Mouse (Mus musculus): ENCODE measurements around the gene Fam50a. TPM values are rescaled to one million over a fixed set of nuclear protein-coding genes. Genes with fewer than 3 reads are reported as not detected.
A peak's percentile ranks its signal among the peaks of the same experiment; 100 is the strongest.
"Not testable (repeated sequence)": the region's sequence is repeated elsewhere in the genome, so short reads cannot be mapped to it uniquely, and the experiment has no call there.

Fam50a gene
- polyA plus RNA-seq, 1 experiment from 2014 or later, result 68.1 TPM

GRCm38 (mm10) chrX:74330166-74330930, 17.5 kb downstream of the Fam50a start:
- WGBS, result 49% methylated on average over 2 of the region's 2 CpGs
- H3K4me3 ChIP-seq (replicated peaks), result peak overlapping the region; percentile 49
- peaks cover 34% of the 10 kb centered on the region for H3K36me3 ChIP-seq
- H3K9ac ChIP-seq (replicated peaks), result peak overlapping the region; percentile 60; the same call in 1 of the 2 replicates
- H3K27ac ChIP-seq, result no peak overlapping the region
- H3K27me3 ChIP-seq, result no peaks in the 10 kb centered on the region
- H3K9me3 ChIP-seq, result no peaks in the 10 kb centered on the region
- ATAC-seq (ENCODE audit: insufficient number of reproducible peaks, insufficient read depth, low FRiP score, low TSS enrichment, low read depth), result no peak
- H3K4me2 ChIP-seq, result peak overlapping the region; percentile 66
- H3K4me1 ChIP-seq (replicated peaks), result no peaks in the 10 kb centered on the region; the same call in none of the 2 replicates

- H3K27me3 ChIP-seq, result no peaks in the 10 kb centered on the region
- peak overlapping the region; percentile 49 for H3K4me3 ChIP-seq (replicated peaks)
- peak overlapping the region; percentile 57 for H3K4me2 ChIP-seq
- peak overlapping the region; percentile 56; the same call in 1 of the 2 replicates for H3K27ac ChIP-seq
- no peaks in the 10 kb centered on the region for H3K4me1 ChIP-seq (replicated peaks)
- no peaks in the 10 kb centered on the region for H3K9me3 ChIP-seq
- WGBS, result 25% methylated on average over 13 of the region's 13 CpGs
- ATAC-seq (ENCODE audit: insufficient number of reproducible peaks, insufficient read depth, low FRiP score, low TSS enrichment, low read depth), result no peak; the same call in 1 of the 2 replicates
- peak overlapping the region; percentile 66 for H3K9ac ChIP-seq (replicated peaks)
- H3K36me3 ChIP-seq, result no peaks in the 10 kb centered on the region
These were observed 40.0 kb downstream of the Fam50a start for GRCm38 (mm10) chrX:74352645-74353466.

- Histone ChIP-seq H3K36me3 (no peaks in the 10 kb centered on the region), H3K9ac (replicated peaks) (peak within 1 kb of the TSS; percentile 66), H3K27me3 (no peaks in the 10 kb centered on the region), H3K4me1 (replicated peaks) (no peaks in the 10 kb centered on the region), H3K4me3 (replicated peaks) (peak within 1 kb of the TSS; percentile 49), H3K9me3 (no peaks in the 10 kb centered on the region), H3K27ac (peak within 1 kb of the TSS; percentile 56; the same call in 1 of the 2 replicates), H3K4me2 (peak within 1 kb of the TSS; percentile 57)
- ATAC-seq (ENCODE audit: insufficient number of reproducible peaks, insufficient read depth, low FRiP score, low TSS enrichment, low read depth), result peak; percentile 31; the same call in 1 of the 2 replicates
- WGBS, result 10% methylated on average over 15 of the region's 22 CpGs
These were observed 40.6 kb downstream of the Fam50a start, which contains the start of gene Lage3 for GRCm38 (mm10) chrX:74353467-74353770. Lage3 (minus strand) TSS chrX:74353618.

GRCm38 (mm10) chrX:74357069-74357468, 44.2 kb downstream of the Fam50a start:
- not testable (repeated sequence) for H3K4me3 ChIP-seq (replicated peaks)

GRCm38 (mm10) chrX:74359171-74359570, 46.3 kb downstream of the Fam50a start:
- Histone ChIP-seq H3K9me3 (no peaks in the 10 kb centered on the region), H3K9ac (replicated peaks) (no peak overlapping the region), H3K4me3 (replicated peaks) (no peak overlapping the region), H3K4me1 (replicated peaks) (no peaks in the 10 kb centered on the region), H3K27ac (no peak overlapping the region), H3K4me2 (no peak overlapping the region), H3K27me3 (0 out of 2 replicates have a peak, but pooled peaks cover 3% of the 10 kb centered on the region), H3K36me3 (no peaks in the 10 kb centered on the region)
- 34% methylated on average over 11 of the region's 11 CpGs for WGBS
- no peak for ATAC-seq (ENCODE audit: insufficient number of reproducible peaks, insufficient read depth, low FRiP score, low TSS enrichment, low read depth)

More at GRCm38 (mm10) chrX:74357069-74357468, 44.2 kb downstream of the Fam50a start:
- H3K27ac ChIP-seq; ATAC-seq (ENCODE audit: insufficient number of reproducible peaks, insufficient read depth, low FRiP score, low TSS enrichment, low read depth); H3K36me3 ChIP-seq; H3K9ac ChIP-seq (replicated peaks); H3K9me3 ChIP-seq; H3K4me2 ChIP-seq; H3K27me3 ChIP-seq; H3K4me1 ChIP-seq (replicated peaks): not testable (repeated sequence)
- WGBS, result 83% methylated on average over 3 of the region's 3 CpGs

- Histone ChIP-seq H3K36me3 (peaks cover 13% of the 10 kb centered on the region; the same call in 1 of the 2 replicates), H3K4me2 (peak overlapping the region; percentile 61), H3K27ac (no peak overlapping the region), H3K27me3 (no peaks in the 10 kb centered on the region), H3K9ac (replicated peaks) (peak overlapping the region; percentile 73), H3K4me1 (replicated peaks) (peaks cover 5% of the 10 kb centered on the region; the same call in 1 of the 2 replicates), H3K9me3 (no peaks in the 10 kb centered on the region), H3K4me3 (replicated peaks) (peak overlapping the region; percentile 59)
- no peak for ATAC-seq (ENCODE audit: insufficient number of reproducible peaks, insufficient read depth, low FRiP score, low TSS enrichment, low read depth)
- WGBS, result 64% methylated on average over 10 of the region's 10 CpGs
These were observed 54.7 kb downstream of the Fam50a start for GRCm38 (mm10) chrX:74367512-74367911.

GRCm38 (mm10) chrX:74368209-74368909, 55.5 kb downstream of the Fam50a start:
- Histone ChIP-seq H3K36me3 (peaks cover 13% of the 10 kb centered on the region; the same call in 1 of the 2 replicates), H3K9ac (replicated peaks) (peak overlapping the region; percentile 73), H3K4me1 (replicated peaks) (peaks cover 5% of the 10 kb centered on the region; the same call in 1 of the 2 replicates), H3K9me3 (no peaks in the 10 kb centered on the region), H3K27ac (peak overlapping the region; percentile 74), H3K4me2 (peak overlapping the region; percentile 61), H3K27me3 (no peaks in the 10 kb centered on the region), H3K4me3 (replicated peaks) (peak overlapping the region; percentile 59)
- peak; percentile 73 for ATAC-seq (ENCODE audit: insufficient number of reproducible peaks, insufficient read depth, low FRiP score, low TSS enrichment, low read depth)
- 14% methylated on average over 47 of the region's 49 CpGs for WGBS

Small RNAs within 50 kb of the gene (microRNA-seq; reads per million reads assigned to microRNA genes)
- gene Mir7091 (not detected), gene Mir7092 (not detected)

Other genes starting within 250 kb of the Fam50a start
- gene Opn1mw, start 185.6 kb upstream of the Fam50a start, polyA plus RNA-seq (2016; fragmentation: Nextera tagmentation; extraction: Ambion mirVana), result not detected in 2 replicates
- gene Mecp2, start 177.7 kb upstream of the Fam50a start, polyA plus RNA-seq (2016; fragmentation: Nextera tagmentation; extraction: Ambion mirVana), result 13.1 and 14.2 TPM in 2 replicates
- not detected in 2 replicates for gene Tex28, start 145.2 kb upstream of the Fam50a start, polyA plus RNA-seq (2016; fragmentation: Nextera tagmentation; extraction: Ambion mirVana)
- 0.08 and 0.19 TPM in 2 replicates for gene Tktl1, start 135.8 kb upstream of the Fam50a start, polyA plus RNA-seq (2016; fragmentation: Nextera tagmentation; extraction: Ambion mirVana)
- gene Flna, start 63.2 kb upstream of the Fam50a start, polyA plus RNA-seq (2016; fragmentation: Nextera tagmentation; extraction: Ambion mirVana), result 311 and 345 TPM in 2 replicates
- 21.3 and 25.4 TPM in 2 replicates for gene Emd, start 58.3 kb upstream of the Fam50a start, polyA plus RNA-seq (2016; fragmentation: Nextera tagmentation; extraction: Ambion mirVana)
- gene Rpl10, start 42.2 kb upstream of the Fam50a start, polyA plus RNA-seq (2016; fragmentation: Nextera tagmentation; extraction: Ambion mirVana), result 787 and 794 TPM in 2 replicates
- gene Taz, start 31.1 kb upstream of the Fam50a start, polyA plus RNA-seq (2016; fragmentation: Nextera tagmentation; extraction: Ambion mirVana), result 90.9 and 94.9 TPM in 2 replicates
- 9.9 and 11.6 TPM in 2 replicates for gene Dnase1l1, start 30.7 kb upstream of the Fam50a start, polyA plus RNA-seq (2016; fragmentation: Nextera tagmentation; extraction: Ambion mirVana)
- gene Atp6ap1, start 15.9 kb upstream of the Fam50a start, polyA plus RNA-seq (2016; fragmentation: Nextera tagmentation; extraction: Ambion mirVana), result 94.8 and 106 TPM in 2 replicates
- gene Gdi1, start 8.0 kb upstream of the Fam50a start, polyA plus RNA-seq (2016; fragmentation: Nextera tagmentation; extraction: Ambion mirVana), result 228 and 276 TPM in 2 replicates
- 27.1 and 27.3 TPM in 2 replicates for gene Plxna3, start 16.0 kb downstream of the Fam50a start, polyA plus RNA-seq (2016; fragmentation: Nextera tagmentation; extraction: Ambion mirVana)
- 107 and 122 TPM in 2 replicates for gene Lage3, start 40.6 kb downstream of the Fam50a start, polyA plus RNA-seq (2016; fragmentation: Nextera tagmentation; extraction: Ambion mirVana)
- gene Ubl4a, start 60.2 kb downstream of the Fam50a start, polyA plus RNA-seq (2016; fragmentation: Nextera tagmentation; extraction: Ambion mirVana), result 57.1 and 59.8 TPM in 2 replicates
- 14.4 and 14.8 TPM in 2 replicates for gene Slc10a3, start 60.3 kb downstream of the Fam50a start, polyA plus RNA-seq (2016; fragmentation: Nextera tagmentation; extraction: Ambion mirVana)
- gene Fam3a, start 80.2 kb downstream of the Fam50a start, polyA plus RNA-seq (2016; fragmentation: Nextera tagmentation; extraction: Ambion mirVana), result 30.5 and 32.6 TPM in 2 replicates
- 22.1 and 22.3 TPM in 2 replicates for gene Ikbkg, start 80.3 kb downstream of the Fam50a start, polyA plus RNA-seq (2016; fragmentation: Nextera tagmentation; extraction: Ambion mirVana)
- gene G6pdx, start 116.2 kb downstream of the Fam50a start, polyA plus RNA-seq (2016; fragmentation: Nextera tagmentation; extraction: Ambion mirVana), result 44.1 and 46.0 TPM in 2 replicates
- gene Gm6880, start 168.4 kb downstream of the Fam50a start, polyA plus RNA-seq (2016; fragmentation: Nextera tagmentation; extraction: Ambion mirVana), result 0.69 and 1.4 TPM in 2 replicates